Mouse (Mus musculus) forebrain, postnatal 0 days (tissue): ENCODE results near the gene Iqck. TPM values are rescaled to one million over a fixed set of nuclear protein-coding genes. Genes with fewer than 3 reads are reported as not detected.

ENCODE experiments used
- ATAC-seq: fragments of 200-750 bp; cut with Nextera tagmentation; 2 replicates; pipeline ENCODE4 v1.8.0; 2017; ENCODE audit warnings: mild to moderate bottlenecking, moderate library complexity
- DNase-seq: peaks from one replicate; pipeline ENCODE4 v3.0.0-alpha.2; 2015
- H3K27ac ChIP-seq: fragments of 300-500 bp; sonication (generic); 2 replicates; pipeline ENCODE4 v1.5.1; 2014; ENCODE audit warnings: low read depth, mild to moderate bottlenecking, antibody characterized with exemption, low read length, moderate library complexity, mixed read lengths
- H3K27me3 ChIP-seq: fragments of 300-500 bp; sonication (generic); 2 replicates; pipeline ENCODE4 v1.6.1; 2014; ENCODE audit warnings: mild to moderate bottlenecking, low read length, mixed read lengths; ENCODE audit not compliant: insufficient read depth
- H3K36me3 ChIP-seq: fragments of 300-500 bp; sonication (generic); 2 replicates; pipeline ENCODE4 v1.6.1; 2014; ENCODE audit warnings: mild to moderate bottlenecking, moderate library complexity; ENCODE audit not compliant: insufficient read depth
- H3K4me1 ChIP-seq: fragments of 300-500 bp; sonication (generic); 2 replicates; pipeline ENCODE4 v1.6.1; 2014; ENCODE audit warnings: antibody characterized with exemption; ENCODE audit not compliant: insufficient read depth
- H3K4me2 ChIP-seq: fragments of 300-500 bp; sonication (generic); 2 replicates; pipeline ENCODE4 v1.6.1; 2014; ENCODE audit warnings: low read depth, mild to moderate bottlenecking, moderate library complexity
- H3K4me3 ChIP-seq: fragments of 300-500 bp; sonication (generic); 2 replicates; pipeline ENCODE4 v1.5.1; 2014; ENCODE audit warnings: low read depth, low read length, mixed read lengths
- H3K9ac ChIP-seq: fragments of 300-500 bp; sonication (generic); 2 replicates; pipeline ENCODE4 v1.6.1; 2014; ENCODE audit warnings: mild to moderate bottlenecking
- H3K9me3 ChIP-seq: fragments of 300-500 bp; sonication (generic); 2 replicates; pipeline ENCODE4 v1.6.1; 2016; ENCODE audit warnings: low read length
- CTCF ChIP-seq: sonication (generic); IDR thresholded peaks from 2 replicates; pipeline ENCODE4 v1.5.1; 2016; ENCODE audit warnings: antibody characterized with exemption, control low read depth, low read depth
- WGBS: fragments of 180-500 bp; shearing (Covaris S2); extraction: QIAGEN DNeasy Blood & Tissue Kit; methylation state at CpG from one replicate; pipeline ENCODE4 v1.1.7; 2014; 5-methylcytosine and 5-hydroxymethylcytosine counted together
- polyA plus RNA-seq: library from polyadenylated mRNA; unstranded; fragments of >200 nt; fragmentation: Nextera tagmentation; extraction: Ambion mirVana; gene quantifications from 2 replicates; pipeline ENCODE4 v1.2.1, GENCODE M21; 2015
- total RNA-seq: library from RNA; depleted of rRNA; stranded (reverse); fragments of >200 nt; gene quantifications from 2 replicates; pipeline ENCODE4 v1.2.3, GENCODE M21; 2014

Gene Iqck
- total and polyA plus RNA-seq, 2 experiments from 2014 or later: 6.2 to 7.1 TPM

DNA sequence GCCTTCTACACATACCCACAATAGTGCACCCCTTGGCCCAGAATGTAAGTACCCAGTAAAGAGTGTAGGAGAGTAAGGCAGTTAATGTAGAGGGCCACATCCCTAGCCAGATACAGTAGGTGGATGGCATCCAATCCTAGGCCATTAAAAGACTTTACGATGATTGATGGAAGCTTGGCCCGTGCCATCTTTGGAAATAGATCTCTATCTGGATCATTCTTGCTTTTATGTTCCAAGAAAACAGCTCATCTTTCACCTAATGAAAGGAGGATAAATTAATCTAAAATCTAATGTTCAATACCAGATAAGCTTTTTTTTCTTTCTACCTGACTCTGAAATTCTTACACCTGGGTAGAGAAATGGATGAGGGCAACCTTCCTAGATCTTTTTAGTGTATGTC lies 55.6 kb downstream of the Iqck start:
- Histone ChIP-seq H3K4me3 (no peak overlapping the region), H3K4me2 (no peak overlapping the region), H3K36me3 (no peaks in the 10 kb centered on the region), H3K4me1 (peaks cover 3% of the 10 kb centered on the region; the same call in 1 of the 2 replicates), H3K27ac (no peak overlapping the region), H3K9ac (no peak overlapping the region), H3K9me3 (no peaks in the 10 kb centered on the region), H3K27me3 (no peaks in the 10 kb centered on the region)
- no peak for DNase-seq
- 85% methylated on average over 2 of the region's 2 CpGs for WGBS
- no peak for ATAC-seq
- TF ChIP-seq CTCF: no peak

DNA sequence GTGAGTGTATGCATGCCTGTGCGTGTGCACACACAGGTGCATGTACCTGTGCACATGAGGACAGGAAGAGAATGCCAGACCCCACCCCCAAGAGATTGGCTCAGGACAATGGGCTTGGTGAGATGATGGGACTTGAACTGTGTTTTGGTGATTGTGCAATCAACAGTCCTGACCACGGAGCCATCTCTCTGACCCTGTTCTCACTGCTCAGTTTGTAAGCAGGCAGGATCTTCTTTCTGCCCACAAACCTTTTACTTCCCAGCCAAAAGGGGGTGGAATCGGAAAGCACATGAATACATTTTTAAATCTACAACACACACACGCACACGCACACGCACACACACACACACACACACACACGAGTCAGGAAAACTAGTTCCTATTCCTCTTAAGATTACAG lies 56.0 kb downstream of the Iqck start:
- H3K9ac ChIP-seq: no peak overlapping the region
- TF ChIP-seq CTCF: no peak
- no peak overlapping the region for H3K4me3 ChIP-seq
- no peak overlapping the region for H3K4me2 ChIP-seq
- 72% methylated on average over 7 of the region's 7 CpGs for WGBS
- H3K36me3 ChIP-seq: no peaks in the 10 kb centered on the region
- no peaks in the 10 kb centered on the region for H3K27me3 ChIP-seq
- H3K27ac ChIP-seq: no peak overlapping the region
- no peaks in the 10 kb centered on the region for H3K9me3 ChIP-seq
- peaks cover 3% of the 10 kb centered on the region; the same call in 1 of the 2 replicates for H3K4me1 ChIP-seq
- DNase-seq (no peak), ATAC-seq (no peak)

DNA sequence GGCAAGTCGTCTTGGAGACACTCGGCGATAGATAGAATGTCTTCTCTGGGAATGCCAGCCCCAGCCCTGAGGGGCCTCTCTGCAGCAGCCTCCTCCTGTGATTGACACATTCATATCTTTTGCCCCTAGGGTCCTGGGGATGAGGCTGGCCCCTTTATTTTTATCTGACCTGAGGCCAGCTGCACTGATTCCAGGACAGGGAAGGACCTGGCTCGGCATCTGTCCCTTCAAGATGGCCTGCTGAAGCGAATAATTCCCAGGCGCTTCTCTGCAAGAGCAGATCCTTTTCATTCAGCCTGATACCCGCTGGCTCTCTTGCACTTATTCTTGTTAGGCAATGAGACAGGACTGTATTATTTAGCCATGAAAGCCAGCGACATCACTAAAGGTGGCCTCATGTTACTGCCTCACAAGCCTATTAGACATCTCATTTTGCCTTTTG lies 56.5 kb downstream of the Iqck start:
- WGBS: 15% methylated on average over 8 of the region's 8 CpGs
- Histone ChIP-seq H3K4me3 (no peak overlapping the region), H3K27ac (no peak overlapping the region), H3K4me2 (no peak overlapping the region), H3K4me1 (peaks cover 3% of the 10 kb centered on the region; the same call in 1 of the 2 replicates), H3K36me3 (no peaks in the 10 kb centered on the region), H3K27me3 (no peaks in the 10 kb centered on the region), H3K9ac (no peak overlapping the region), H3K9me3 (no peaks in the 10 kb centered on the region)
- TF ChIP-seq CTCF: no peak
- DNase-seq (no peak), ATAC-seq (no peak)

DNA sequence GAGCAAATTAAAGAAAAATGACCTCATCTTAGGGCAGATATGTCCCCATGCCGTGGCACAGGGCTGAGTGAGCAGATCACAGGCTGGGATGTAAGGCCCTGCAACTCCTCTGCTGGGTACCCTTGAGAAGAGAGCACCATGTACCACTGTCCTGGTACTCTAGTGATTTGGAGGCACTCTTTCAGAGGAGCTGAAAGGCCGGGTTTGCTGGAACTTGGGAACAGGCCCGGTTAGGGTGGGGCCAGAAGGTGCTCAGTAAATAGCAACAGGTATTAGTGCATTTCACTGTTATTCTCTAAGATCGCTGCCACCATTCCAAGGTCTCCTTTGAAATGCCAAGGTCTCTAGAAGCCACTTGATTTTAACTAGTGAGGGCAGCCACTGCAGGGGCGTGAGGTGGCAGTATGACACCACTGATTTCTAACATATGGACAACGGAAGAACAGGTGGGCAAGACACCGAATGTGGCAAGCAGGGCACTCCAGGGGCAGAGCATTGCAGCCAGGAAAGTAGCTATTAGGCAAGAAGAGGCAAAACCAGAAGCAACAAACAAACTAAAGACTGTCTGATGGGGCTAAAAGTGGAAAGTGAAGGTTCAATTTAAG lies 59.1 kb downstream of the Iqck start:
- no peak overlapping the region for H3K9ac ChIP-seq
- no peak overlapping the region for H3K27ac ChIP-seq
- H3K36me3 ChIP-seq: no peaks in the 10 kb centered on the region
- no peak for TF ChIP-seq CTCF
- H3K9me3 ChIP-seq: no peaks in the 10 kb centered on the region
- no peak for ATAC-seq
- no peak overlapping the region for H3K4me2 ChIP-seq
- DNase-seq: no peak
- peaks cover 3% of the 10 kb centered on the region; the same call in 1 of the 2 replicates for H3K4me1 ChIP-seq
- no peak overlapping the region for H3K4me3 ChIP-seq
- H3K27me3 ChIP-seq: no peaks in the 10 kb centered on the region
- WGBS: 82% methylated on average over 7 of the region's 7 CpGs

DNA sequence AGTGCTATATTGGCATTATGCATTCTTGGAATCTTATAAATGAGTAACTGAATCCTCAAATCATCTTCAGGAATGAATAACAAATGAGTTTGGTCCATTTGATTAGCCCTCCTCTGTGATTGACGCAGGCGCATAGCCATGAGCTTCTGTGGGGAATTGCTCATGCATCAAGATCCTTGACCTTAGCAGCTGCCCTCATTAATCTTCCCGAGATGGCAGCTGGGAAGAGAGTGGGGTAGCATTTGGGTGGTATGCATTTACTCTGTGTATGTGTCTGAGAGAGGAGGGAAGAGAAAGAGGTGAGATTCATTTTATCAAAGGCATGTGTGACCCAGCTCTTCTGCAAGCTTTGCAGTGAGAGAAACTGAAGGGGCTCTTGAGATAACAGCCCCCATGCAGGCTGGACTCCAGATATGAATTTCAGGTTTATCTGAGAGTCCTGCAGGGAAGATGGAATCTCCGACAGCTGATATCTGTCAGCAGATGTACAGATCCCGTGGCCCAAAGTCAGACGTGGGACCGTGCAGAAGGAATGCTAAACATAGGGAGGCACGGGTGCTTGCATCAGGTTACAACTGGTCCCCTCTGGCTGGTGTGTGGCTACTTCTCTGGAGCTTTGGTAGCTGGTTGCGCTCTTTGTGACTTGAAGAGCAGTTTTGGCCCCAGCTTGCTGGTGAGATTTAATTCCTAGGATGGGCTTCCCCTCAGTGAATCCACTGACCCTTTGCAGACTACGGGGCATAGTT lies 63.9 kb downstream of the Iqck start:
- no peak for ATAC-seq
- no peak for DNase-seq
- Histone ChIP-seq H3K4me1 (no peaks in the 10 kb centered on the region), H3K27me3 (no peaks in the 10 kb centered on the region), H3K9ac (no peak overlapping the region), H3K27ac (no peak overlapping the region), H3K36me3 (no peaks in the 10 kb centered on the region), H3K4me3 (no peak overlapping the region), H3K4me2 (no peak overlapping the region), H3K9me3 (no peaks in the 10 kb centered on the region)
- no peak for TF ChIP-seq CTCF
- WGBS: 75% methylated on average over 10 of the region's 10 CpGs

DNA sequence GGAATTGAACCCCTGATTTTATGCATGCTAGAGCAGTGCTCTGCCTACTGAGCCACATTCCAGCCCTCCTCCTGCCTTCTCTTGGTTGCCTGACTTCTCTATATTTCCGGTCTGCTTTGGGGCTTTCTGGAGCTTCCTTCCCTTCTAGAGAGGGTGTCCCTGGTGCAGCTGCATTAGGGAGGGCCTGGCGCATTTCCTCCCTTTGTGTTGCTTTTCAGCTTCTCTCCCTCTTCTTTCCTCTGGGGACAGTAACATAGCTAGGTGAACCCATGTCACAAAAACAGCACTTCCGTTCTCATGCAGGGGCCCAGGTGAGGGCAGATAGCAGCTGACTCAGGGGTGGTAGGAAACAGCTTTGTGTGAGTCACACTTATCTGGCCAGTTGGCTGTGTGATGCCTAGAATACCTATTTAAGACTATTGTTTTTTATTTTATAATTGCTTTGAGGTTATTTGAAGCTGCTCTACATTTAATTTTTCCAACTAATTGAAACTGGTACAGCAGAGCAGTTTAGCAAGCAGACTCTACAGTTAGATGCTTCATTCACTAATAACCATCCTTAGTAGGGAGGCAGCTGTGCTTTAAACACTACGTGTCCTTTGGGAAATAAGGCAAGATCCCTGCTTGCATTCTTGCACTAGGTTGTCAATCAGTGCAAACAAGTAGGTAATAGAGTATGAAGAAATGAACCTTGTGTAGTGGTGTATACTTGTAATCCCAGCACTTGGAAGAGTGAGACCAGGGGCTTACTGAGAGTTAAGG lies 67.1 kb downstream of the Iqck start:
- Histone ChIP-seq H3K36me3 (no peaks in the 10 kb centered on the region), H3K27me3 (no peaks in the 10 kb centered on the region), H3K9ac (no peak overlapping the region), H3K4me2 (no peak overlapping the region), H3K27ac (no peak overlapping the region), H3K9me3 (no peaks in the 10 kb centered on the region), H3K4me1 (no peaks in the 10 kb centered on the region), H3K4me3 (no peak overlapping the region)
- DNase-seq (no peak), ATAC-seq (no peak)
- 74% methylated on average over 4 of the region's 4 CpGs for WGBS
- TF ChIP-seq CTCF: no peak

DNA sequence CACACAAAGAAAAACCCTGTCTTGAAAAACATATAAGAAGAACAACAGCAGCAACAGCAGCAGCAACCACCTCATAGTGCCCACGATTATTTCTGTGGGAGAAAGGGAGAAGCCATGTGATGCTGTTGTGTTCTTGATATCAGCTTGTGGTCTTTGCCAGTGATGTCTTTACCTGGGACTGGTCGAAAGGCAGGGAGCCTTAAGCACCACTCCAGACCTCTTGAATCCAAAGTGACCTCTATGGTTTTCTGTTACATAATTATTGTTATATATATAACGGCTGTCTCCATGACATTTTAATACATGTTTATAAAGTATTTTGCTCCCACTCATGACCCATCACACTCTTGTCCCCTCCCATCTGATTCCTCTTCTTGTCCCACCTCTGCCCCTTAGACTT lies 70.0 kb downstream of the Iqck start:
- H3K9me3 ChIP-seq: no peaks in the 10 kb centered on the region
- no peaks in the 10 kb centered on the region for H3K27me3 ChIP-seq
- no peak for DNase-seq
- 85% methylated on average over 3 of the region's 3 CpGs for WGBS
- no peak overlapping the region for H3K4me2 ChIP-seq
- no peak for ATAC-seq
- H3K9ac ChIP-seq: no peak overlapping the region
- no peaks in the 10 kb centered on the region for H3K4me1 ChIP-seq
- no peak overlapping the region for H3K27ac ChIP-seq
- H3K36me3 ChIP-seq: no peaks in the 10 kb centered on the region
- no peak overlapping the region for H3K4me3 ChIP-seq
- no peak for TF ChIP-seq CTCF
